Mouse (Mus musculus): ENCODE results near the gene Smap2. TPM values are rescaled to one million over a fixed set of nuclear protein-coding genes. Genes with fewer than 3 reads are reported as not detected.
"Not testable (repeated sequence)": the region's sequence is repeated elsewhere in the genome, so short reads cannot be mapped to it uniquely, and the experiment has no call there.

The Smap2 gene
- 12.1 and 28.1 TPM in 2 replicates for polyA plus RNA-seq (2012; rRNA removed)

- H3K4me3 ChIP-seq (ENCODE audit: low read depth, low read length), result peak within 1 kb of the TSS; percentile 98
- under 1% methylated on average over 47 of the region's 48 CpGs for WGBS
- peaks cover 8% of the 10 kb centered on the region; the same call in 1 of the 2 replicates for H3K4me1 ChIP-seq (ENCODE audit: control insufficient read depth, insufficient read depth, insufficient read length, low read length)
- TF ChIP-seq CTCF (IDR thresholded peaks at IDR 0.05; ENCODE audit: extremely low read depth, insufficient read length, insufficient replicate concordance, low read depth, low read length) (peak; percentile 65; the same call in 1 of the 2 replicates), POLR2A (IDR thresholded peaks at IDR 0.05; ENCODE audit: low read depth, low read length) (peak; percentile 91)
- peak within 1 kb of the TSS; percentile 68 for H3K27ac ChIP-seq (ENCODE audit: insufficient read depth, low read depth, low read length)
- no peaks in the 10 kb centered on the region for H3K27me3 ChIP-seq (ENCODE audit: control insufficient read depth, insufficient read depth, low read length)
- H3K36me3 ChIP-seq (ENCODE audit: control insufficient read depth, insufficient read depth, low read length), result no peaks in the 10 kb centered on the region
Observed at GRCm38 (mm10) chr4:121016928-121017657, at the start of gene Smap2. TSS of gene Smap2 (minus strand) at chr4:121017247.

- H3K4me3 ChIP-seq (ENCODE audit: low read depth, low read length), result no peak overlapping the region
- no peaks in the 10 kb centered on the region for H3K27me3 ChIP-seq (ENCODE audit: control insufficient read depth, insufficient read depth, low read length)
- no peak overlapping the region for H3K27ac ChIP-seq (ENCODE audit: insufficient read depth, low read depth, low read length)
- H3K4me1 ChIP-seq (ENCODE audit: control insufficient read depth, insufficient read depth, insufficient read length, low read length), result no peaks in the 10 kb centered on the region
- WGBS, result 58% methylated on average over 2 of the region's 2 CpGs
- H3K36me3 ChIP-seq (ENCODE audit: control insufficient read depth, insufficient read depth, low read length), result peaks cover 29% of the 10 kb centered on the region
- TF ChIP-seq CTCF (IDR thresholded peaks at IDR 0.05; ENCODE audit: extremely low read depth, insufficient read length, insufficient replicate concordance, low read depth, low read length) (no peak), POLR2A (IDR thresholded peaks at IDR 0.05; ENCODE audit: low read depth, low read length) (no peak)
Observed at GRCm38 (mm10) chr4:121065336-121065735, 48.3 kb upstream of the Smap2 start.

GRCm38 (mm10) chr4:121059218-121059617 is 42.2 kb upstream of the Smap2 start:
- H3K36me3 ChIP-seq (ENCODE audit: control insufficient read depth, insufficient read depth, low read length), result peaks cover 17% of the 10 kb centered on the region
- WGBS, result 85% methylated on average over 10 of the region's 10 CpGs
- H3K27ac ChIP-seq (ENCODE audit: insufficient read depth, low read depth, low read length); H3K4me1 ChIP-seq (ENCODE audit: control insufficient read depth, insufficient read depth, insufficient read length, low read length); H3K4me3 ChIP-seq (ENCODE audit: low read depth, low read length); H3K27me3 ChIP-seq (ENCODE audit: control insufficient read depth, insufficient read depth, low read length): not testable (repeated sequence)

- H3K4me1 ChIP-seq (ENCODE audit: control insufficient read depth, insufficient read depth, insufficient read length, low read length), result no peaks in the 10 kb centered on the region
- 42% methylated on average over 2 of the region's 2 CpGs for WGBS
- TF ChIP-seq CTCF (IDR thresholded peaks at IDR 0.05; ENCODE audit: extremely low read depth, insufficient read length, insufficient replicate concordance, low read depth, low read length) (no peak), POLR2A (IDR thresholded peaks at IDR 0.05; ENCODE audit: low read depth, low read length) (no peak)
- no peak overlapping the region for H3K27ac ChIP-seq (ENCODE audit: insufficient read depth, low read depth, low read length)
- H3K4me3 ChIP-seq (ENCODE audit: low read depth, low read length), result no peak overlapping the region
- H3K36me3 ChIP-seq (ENCODE audit: control insufficient read depth, insufficient read depth, low read length), result peaks cover 12% of the 10 kb centered on the region
- peaks cover 7% of the 10 kb centered on the region for H3K27me3 ChIP-seq (ENCODE audit: control insufficient read depth, insufficient read depth, low read length)
Observed at GRCm38 (mm10) chr4:121057032-121057431, 40.0 kb upstream of the Smap2 start.

- no peak for TF ChIP-seq POLR2A (IDR thresholded peaks at IDR 0.05; ENCODE audit: low read depth, low read length)
- TF ChIP-seq CTCF (IDR thresholded peaks at IDR 0.05; ENCODE audit: extremely low read depth, insufficient read length, insufficient replicate concordance, low read depth, low read length), result peak; percentile 56; the same call in 1 of the 2 replicates
- H3K4me1 ChIP-seq (ENCODE audit: control insufficient read depth, insufficient read depth, insufficient read length, low read length), result no peaks in the 10 kb centered on the region
- no peak overlapping the region for H3K4me3 ChIP-seq (ENCODE audit: low read depth, low read length)
- 39% methylated on average over 3 of the region's 3 CpGs for WGBS
- peaks cover 11% of the 10 kb centered on the region for H3K36me3 ChIP-seq (ENCODE audit: control insufficient read depth, insufficient read depth, low read length)
- no peak overlapping the region for H3K27ac ChIP-seq (ENCODE audit: insufficient read depth, low read depth, low read length)
- H3K27me3 ChIP-seq (ENCODE audit: control insufficient read depth, insufficient read depth, low read length), result peaks cover 7% of the 10 kb centered on the region
Observed at GRCm38 (mm10) chr4:121056342-121056741, 39.3 kb upstream of the Smap2 start.

- H3K27me3 ChIP-seq (ENCODE audit: control insufficient read depth, insufficient read depth, low read length), result peaks cover 7% of the 10 kb centered on the region
- no peak overlapping the region for H3K4me3 ChIP-seq (ENCODE audit: low read depth, low read length)
- no peak overlapping the region for H3K27ac ChIP-seq (ENCODE audit: insufficient read depth, low read depth, low read length)
- H3K4me1 ChIP-seq (ENCODE audit: control insufficient read depth, insufficient read depth, insufficient read length, low read length), result no peaks in the 10 kb centered on the region
- TF ChIP-seq POLR2A (IDR thresholded peaks at IDR 0.05; ENCODE audit: low read depth, low read length) (no peak), CTCF (IDR thresholded peaks at IDR 0.05; ENCODE audit: extremely low read depth, insufficient read length, insufficient replicate concordance, low read depth, low read length) (no peak)
- no peaks in the 10 kb centered on the region for H3K36me3 ChIP-seq (ENCODE audit: control insufficient read depth, insufficient read depth, low read length)
- 19% methylated on average over 35 of the region's 35 CpGs for WGBS
Observed at GRCm38 (mm10) chr4:121052454-121053323, 35.6 kb upstream of the Smap2 start.

GRCm38 (mm10) chr4:121051863-121052262 is 34.8 kb upstream of the Smap2 start:
- Histone ChIP-seq H3K4me1 (ENCODE audit: control insufficient read depth, insufficient read depth, insufficient read length, low read length) (no peaks in the 10 kb centered on the region), H3K27ac (ENCODE audit: insufficient read depth, low read depth, low read length) (no peak overlapping the region)
- 40% methylated on average over 4 of the region's 4 CpGs for WGBS

More at GRCm38 (mm10) chr4:121051863-121052262, 34.8 kb upstream of the Smap2 start:
- TF ChIP-seq CTCF (IDR thresholded peaks at IDR 0.05; ENCODE audit: extremely low read depth, insufficient read length, insufficient replicate concordance, low read depth, low read length), result no peak
- no peak for TF ChIP-seq POLR2A (IDR thresholded peaks at IDR 0.05; ENCODE audit: low read depth, low read length)
- Histone ChIP-seq H3K4me3 (ENCODE audit: low read depth, low read length) (no peak overlapping the region), H3K36me3 (ENCODE audit: control insufficient read depth, insufficient read depth, low read length) (no peaks in the 10 kb centered on the region), H3K27me3 (ENCODE audit: control insufficient read depth, insufficient read depth, low read length) (peaks cover 7% of the 10 kb centered on the region)

Data from small intestine, adult 2 months (tissue).